Mouse (Mus musculus): ENCODE measurements at regions not wholly inside any gene's neighbourhood (a gene's known extent, or its start where the extent isn't known, plus 50 kb on each side); places are given as distances from the start of the nearest gene placed in this dataset.

- no peaks in the 10 kb centered on the region for H3K4me1 ChIP-seq (ENCODE audit: control insufficient read depth, insufficient read depth, insufficient read length, low read length)
- H3K4me3 ChIP-seq (ENCODE audit: insufficient read depth, low read depth, low read length), result no peak overlapping the region
- no peak overlapping the region for H3K27ac ChIP-seq (replicated peaks; ENCODE audit: low read depth, low read length)
Observed at GRCm38 (mm10) chrX:142456022-142456421, 65.7 kb upstream of the Acsl4 start.

- H3K4me3 ChIP-seq (ENCODE audit: insufficient read depth, low read depth, low read length), result no peak overlapping the region
Observed at GRCm38 (mm10) chrX:142464174-142464573, 73.8 kb upstream of the Acsl4 start.

GRCm38 (mm10) chrX:142464756-142465155 is 74.4 kb upstream of the Acsl4 start:
- Histone ChIP-seq H3K27ac (replicated peaks; ENCODE audit: low read depth, low read length) (no peak overlapping the region), H3K4me1 (ENCODE audit: control insufficient read depth, insufficient read depth, insufficient read length, low read length) (no peaks in the 10 kb centered on the region), H3K4me3 (ENCODE audit: insufficient read depth, low read depth, low read length) (no peak overlapping the region)

More at GRCm38 (mm10) chrX:142464174-142464573, 73.8 kb upstream of the Acsl4 start:
- H3K4me1 ChIP-seq (ENCODE audit: control insufficient read depth, insufficient read depth, insufficient read length, low read length), result no peaks in the 10 kb centered on the region
- no peak overlapping the region for H3K27ac ChIP-seq (replicated peaks; ENCODE audit: low read depth, low read length)

- H3K27ac ChIP-seq (replicated peaks; ENCODE audit: low read depth, low read length), result no peak overlapping the region
- no peak overlapping the region for H3K4me3 ChIP-seq (ENCODE audit: insufficient read depth, low read depth, low read length)
Observed at GRCm38 (mm10) chrX:142467850-142468256, 77.5 kb upstream of the Acsl4 start.

GRCm38 (mm10) chrX:142468388-142468787 is 78.1 kb upstream of the Acsl4 start:
- no peaks in the 10 kb centered on the region for H3K4me1 ChIP-seq (ENCODE audit: control insufficient read depth, insufficient read depth, insufficient read length, low read length)
- no peak overlapping the region for H3K27ac ChIP-seq (replicated peaks; ENCODE audit: low read depth, low read length)
- no peak overlapping the region for H3K4me3 ChIP-seq (ENCODE audit: insufficient read depth, low read depth, low read length)

More at GRCm38 (mm10) chrX:142467850-142468256, 77.5 kb upstream of the Acsl4 start:
- H3K4me1 ChIP-seq (ENCODE audit: control insufficient read depth, insufficient read depth, insufficient read length, low read length), result no peaks in the 10 kb centered on the region

GRCm38 (mm10) chrX:142469048-142469634 is 78.8 kb upstream of the Acsl4 start:
- Histone ChIP-seq H3K4me3 (ENCODE audit: insufficient read depth, low read depth, low read length) (no peak overlapping the region), H3K27ac (replicated peaks; ENCODE audit: low read depth, low read length) (no peak overlapping the region), H3K4me1 (ENCODE audit: control insufficient read depth, insufficient read depth, insufficient read length, low read length) (no peaks in the 10 kb centered on the region)

- Histone ChIP-seq H3K27ac (replicated peaks; ENCODE audit: low read depth, low read length) (no peak overlapping the region), H3K4me1 (ENCODE audit: control insufficient read depth, insufficient read depth, insufficient read length, low read length) (no peaks in the 10 kb centered on the region), H3K4me3 (ENCODE audit: insufficient read depth, low read depth, low read length) (no peak overlapping the region)
Observed at GRCm38 (mm10) chrX:142470083-142470482, 79.7 kb upstream of the Acsl4 start.

GRCm38 (mm10) chrX:142481203-142481815 is 91.0 kb upstream of the Acsl4 start:
- Histone ChIP-seq H3K27ac (replicated peaks; ENCODE audit: low read depth, low read length) (no peak overlapping the region), H3K4me3 (ENCODE audit: insufficient read depth, low read depth, low read length) (no peak overlapping the region)

GRCm38 (mm10) chrX:142488078-142488477 is 97.7 kb upstream of the Acsl4 start:
- no peaks in the 10 kb centered on the region; the same call in 1 of the 2 replicates for H3K4me1 ChIP-seq (ENCODE audit: control insufficient read depth, insufficient read depth, insufficient read length, low read length)
- H3K27ac ChIP-seq (replicated peaks; ENCODE audit: low read depth, low read length), result no peak overlapping the region
- no peak overlapping the region for H3K4me3 ChIP-seq (ENCODE audit: insufficient read depth, low read depth, low read length)

More at GRCm38 (mm10) chrX:142481203-142481815, 91.0 kb upstream of the Acsl4 start:
- no peaks in the 10 kb centered on the region for H3K4me1 ChIP-seq (ENCODE audit: control insufficient read depth, insufficient read depth, insufficient read length, low read length)

GRCm38 (mm10) chrX:142490093-142490717 is 99.9 kb upstream of the Acsl4 start:
- Histone ChIP-seq H3K27ac (replicated peaks; ENCODE audit: low read depth, low read length) (no peak overlapping the region), H3K4me3 (ENCODE audit: insufficient read depth, low read depth, low read length) (no peak overlapping the region), H3K4me1 (ENCODE audit: control insufficient read depth, insufficient read depth, insufficient read length, low read length) (no peaks in the 10 kb centered on the region; the same call in 1 of the 2 replicates)

- Histone ChIP-seq H3K4me3 (ENCODE audit: insufficient read depth, low read depth, low read length) (no peak overlapping the region), H3K4me1 (ENCODE audit: control insufficient read depth, insufficient read depth, insufficient read length, low read length) (no peaks in the 10 kb centered on the region), H3K27ac (replicated peaks; ENCODE audit: low read depth, low read length) (no peak overlapping the region)
Observed at GRCm38 (mm10) chrX:142501094-142501493, 110.8 kb upstream of the Acsl4 start.

GRCm38 (mm10) chrX:142504962-142505361 is 114.6 kb upstream of the Acsl4 start:
- H3K27ac ChIP-seq (replicated peaks; ENCODE audit: low read depth, low read length), result no peak overlapping the region
- H3K4me3 ChIP-seq (ENCODE audit: insufficient read depth, low read depth, low read length), result no peak overlapping the region
- H3K4me1 ChIP-seq (ENCODE audit: control insufficient read depth, insufficient read depth, insufficient read length, low read length), result no peaks in the 10 kb centered on the region

GRCm38 (mm10) chrX:142507475-142507874 is 117.1 kb upstream of the Acsl4 start:
- Histone ChIP-seq H3K4me1 (ENCODE audit: control insufficient read depth, insufficient read depth, insufficient read length, low read length) (no peaks in the 10 kb centered on the region), H3K27ac (replicated peaks; ENCODE audit: low read depth, low read length) (no peak overlapping the region), H3K4me3 (ENCODE audit: insufficient read depth, low read depth, low read length) (no peak overlapping the region)

GRCm38 (mm10) chrX:142516406-142517131 is 126.2 kb upstream of the Acsl4 start:
- H3K4me3 ChIP-seq (ENCODE audit: insufficient read depth, low read depth, low read length), result no peak overlapping the region
- H3K27ac ChIP-seq (replicated peaks; ENCODE audit: low read depth, low read length), result no peak overlapping the region
- no peaks in the 10 kb centered on the region for H3K4me1 ChIP-seq (ENCODE audit: control insufficient read depth, insufficient read depth, insufficient read length, low read length)

- H3K4me3 ChIP-seq (ENCODE audit: insufficient read depth, low read depth, low read length), result no peak overlapping the region
- no peak overlapping the region for H3K27ac ChIP-seq (replicated peaks; ENCODE audit: low read depth, low read length)
Observed at GRCm38 (mm10) chrX:142517205-142517604, 126.9 kb upstream of the Acsl4 start.

More at GRCm38 (mm10) chrX:142517205-142517604, 126.9 kb upstream of the Acsl4 start:
- H3K4me1 ChIP-seq (ENCODE audit: control insufficient read depth, insufficient read depth, insufficient read length, low read length), result no peaks in the 10 kb centered on the region

Measured in brown adipose tissue, adult 24 weeks (tissue).